Mouse (Mus musculus): Measurements from ENCODE around the gene St3gal3. TPM values are rescaled to one million over a fixed set of nuclear protein-coding genes. Genes with fewer than 3 reads are reported as not detected.

St3gal3 gene
- total and polyA plus RNA-seq, 2 experiments from 2014 or later = 11.8 to 50.9 TPM

DNA sequence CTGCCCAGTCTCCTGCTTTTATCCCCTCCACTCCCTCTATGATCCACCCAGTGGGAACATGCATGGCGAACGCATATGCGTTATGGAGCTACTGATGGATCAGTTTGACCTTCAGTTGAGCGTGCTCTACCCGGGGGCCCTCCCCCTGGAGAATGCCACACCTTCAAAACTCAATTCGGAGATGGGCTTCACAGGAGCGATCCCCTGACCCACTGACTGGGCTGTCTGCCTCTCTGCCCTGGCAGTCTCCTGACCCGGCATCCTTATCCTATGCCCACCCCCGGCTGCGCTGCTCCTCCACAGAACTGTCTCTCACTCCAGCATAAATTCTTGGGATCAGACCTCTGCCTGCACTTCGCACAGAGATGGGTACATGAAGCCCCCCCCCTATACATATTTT lies 119.6 kb downstream of the St3gal3 start:
- 92% methylated on average over 11 of the region's 11 CpGs for WGBS
- Histone ChIP-seq H3K27ac (no peak overlapping the region), H3K36me3 (ENCODE audit: insufficient read depth, low read length) (no peaks in the 10 kb centered on the region), H3K9ac (replicated peaks; ENCODE audit: low read length) (no peak overlapping the region), H3K9me3 (ENCODE audit: low read length) (no peaks in the 10 kb centered on the region), H3K4me1 (ENCODE audit: insufficient read depth, low read length) (peaks cover 9% of the 10 kb centered on the region), H3K4me3 (ENCODE audit: low read length) (no peak overlapping the region), H3K27me3 (ENCODE audit: insufficient read depth, low read length) (no peaks in the 10 kb centered on the region), H3K4me2 (ENCODE audit: low read depth, low read length) (no peak overlapping the region)
- no peak for TF ChIP-seq CTCF (IDR thresholded peaks at IDR 0.05; ENCODE audit: low read depth)
- ATAC-seq = no peak
- no peak for DNase-seq (ENCODE audit: low spot score)

GRCm38 (mm10) chr4:118010661-118011173 lies 124.0 kb downstream of the St3gal3 start:
- 86% methylated on average over 9 of the region's 9 CpGs for WGBS
- Histone ChIP-seq H3K9ac (replicated peaks; ENCODE audit: low read length) (no peak overlapping the region), H3K4me2 (ENCODE audit: low read depth, low read length) (no peak overlapping the region), H3K4me1 (ENCODE audit: insufficient read depth, low read length) (peaks cover 3% of the 10 kb centered on the region; the same call in 1 of the 2 replicates), H3K36me3 (ENCODE audit: insufficient read depth, low read length) (no peaks in the 10 kb centered on the region), H3K4me3 (ENCODE audit: low read length) (no peak overlapping the region), H3K27ac (no peak overlapping the region), H3K9me3 (ENCODE audit: low read length) (no peaks in the 10 kb centered on the region), H3K27me3 (ENCODE audit: insufficient read depth, low read length) (no peaks in the 10 kb centered on the region)
- ATAC-seq = no peak
- no peak for TF ChIP-seq CTCF (IDR thresholded peaks at IDR 0.05; ENCODE audit: low read depth)
- DNase-seq (ENCODE audit: low spot score) = no peak

- Histone ChIP-seq H3K27me3 (ENCODE audit: insufficient read depth, low read length) (no peaks in the 10 kb centered on the region), H3K36me3 (ENCODE audit: insufficient read depth, low read length) (no peaks in the 10 kb centered on the region), H3K4me2 (ENCODE audit: low read depth, low read length) (no peak overlapping the region), H3K27ac (no peak overlapping the region), H3K9ac (replicated peaks; ENCODE audit: low read length) (no peak overlapping the region), H3K4me3 (ENCODE audit: low read length) (no peak overlapping the region), H3K9me3 (ENCODE audit: low read length) (no peaks in the 10 kb centered on the region), H3K4me1 (ENCODE audit: insufficient read depth, low read length) (no peaks in the 10 kb centered on the region)
- no peak for ATAC-seq
- no peak for DNase-seq (ENCODE audit: low spot score)
- 74% methylated on average over 6 of the region's 6 CpGs for WGBS
- TF ChIP-seq CTCF (IDR thresholded peaks at IDR 0.05; ENCODE audit: low read depth) = no peak
Measured at GRCm38 (mm10) chr4:118008433-118009033, 126.2 kb downstream of the St3gal3 start.

DNA sequence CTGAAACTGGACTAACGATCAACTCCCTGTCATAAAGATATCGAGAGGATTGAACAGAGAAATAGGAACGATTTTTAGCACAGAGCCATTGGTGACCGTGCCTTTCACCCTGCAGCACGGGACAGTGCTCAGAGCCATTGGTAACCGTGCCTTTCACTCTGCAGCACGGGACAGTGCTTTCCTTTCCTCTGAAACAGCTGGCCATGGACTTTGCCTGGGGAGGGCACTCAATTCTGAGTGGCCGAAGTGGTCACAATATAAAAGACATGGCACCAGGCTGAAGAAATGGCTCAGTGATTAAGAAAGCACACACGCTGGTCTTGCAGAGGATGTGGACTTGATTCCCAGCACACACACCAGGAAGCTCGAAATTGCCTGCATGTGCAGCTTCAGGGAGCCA lies 133.4 kb downstream of the St3gal3 start:
- Histone ChIP-seq H3K36me3 (ENCODE audit: insufficient read depth, low read length) (no peaks in the 10 kb centered on the region), H3K4me3 (ENCODE audit: low read length) (no peak overlapping the region), H3K4me1 (ENCODE audit: insufficient read depth, low read length) (peaks cover 16% of the 10 kb centered on the region), H3K9ac (replicated peaks; ENCODE audit: low read length) (no peak overlapping the region), H3K4me2 (ENCODE audit: low read depth, low read length) (no peak overlapping the region), H3K27me3 (ENCODE audit: insufficient read depth, low read length) (no peaks in the 10 kb centered on the region), H3K27ac (no peak overlapping the region), H3K9me3 (ENCODE audit: low read length) (no peaks in the 10 kb centered on the region)
- ATAC-seq (no peak), DNase-seq (ENCODE audit: low spot score) (no peak)
- 73% methylated on average over 10 of the region's 10 CpGs for WGBS
- TF ChIP-seq CTCF (IDR thresholded peaks at IDR 0.05; ENCODE audit: low read depth) = no peak

- Histone ChIP-seq H3K27me3 (ENCODE audit: insufficient read depth, low read length) (no peaks in the 10 kb centered on the region), H3K27ac (no peak overlapping the region), H3K36me3 (ENCODE audit: insufficient read depth, low read length) (no peaks in the 10 kb centered on the region), H3K4me3 (ENCODE audit: low read length) (no peak overlapping the region), H3K9me3 (ENCODE audit: low read length) (no peaks in the 10 kb centered on the region), H3K4me2 (ENCODE audit: low read depth, low read length) (no peak overlapping the region), H3K4me1 (ENCODE audit: insufficient read depth, low read length) (peaks cover 16% of the 10 kb centered on the region), H3K9ac (replicated peaks; ENCODE audit: low read length) (no peak overlapping the region)
- DNase-seq (ENCODE audit: low spot score) (no peak), ATAC-seq (no peak)
- WGBS = 60% methylated on average over 10 of the region's 10 CpGs
- TF ChIP-seq CTCF (IDR thresholded peaks at IDR 0.05; ENCODE audit: low read depth) = no peak
Measured at GRCm38 (mm10) chr4:118000605-118001208, 134.0 kb downstream of the St3gal3 start.

DNA sequence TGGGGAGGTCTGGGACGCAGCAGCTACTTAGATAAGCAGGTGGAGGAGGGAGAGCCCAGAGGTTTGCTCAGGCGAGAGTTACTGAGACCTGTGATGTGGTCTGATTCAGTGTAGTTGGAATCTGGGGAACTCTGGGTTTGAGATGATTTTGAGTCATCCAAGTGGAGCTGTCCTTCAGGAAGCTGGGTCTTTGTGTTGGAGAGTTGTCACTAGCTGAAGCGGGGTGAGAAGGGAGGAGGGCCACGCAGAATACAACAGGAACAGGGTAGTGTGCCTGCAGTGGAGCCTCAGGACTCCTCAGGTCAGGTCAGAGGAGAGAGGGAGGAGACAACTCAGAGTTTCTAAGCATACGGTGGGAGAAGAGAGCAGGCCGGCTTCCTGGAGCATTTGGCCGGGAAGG lies 134.8 kb downstream of the St3gal3 start:
- no peak for TF ChIP-seq CTCF (IDR thresholded peaks at IDR 0.05; ENCODE audit: low read depth)
- ATAC-seq (no peak), DNase-seq (ENCODE audit: low spot score) (no peak)
- Histone ChIP-seq H3K9me3 (ENCODE audit: low read length) (no peaks in the 10 kb centered on the region), H3K36me3 (ENCODE audit: insufficient read depth, low read length) (no peaks in the 10 kb centered on the region), H3K9ac (replicated peaks; ENCODE audit: low read length) (no peak overlapping the region), H3K27me3 (ENCODE audit: insufficient read depth, low read length) (no peaks in the 10 kb centered on the region), H3K4me2 (ENCODE audit: low read depth, low read length) (no peak overlapping the region), H3K4me3 (ENCODE audit: low read length) (no peak overlapping the region), H3K27ac (no peak overlapping the region), H3K4me1 (ENCODE audit: insufficient read depth, low read length) (peaks cover 16% of the 10 kb centered on the region)
- 76% methylated on average over 7 of the region's 7 CpGs for WGBS

All from hindbrain, postnatal 0 days (tissue).